Mouse (Mus musculus) embryonic fibroblast, embryonic 13.5 days (primary cell): ENCODE results near the gene Rfx6.

ENCODE experiments used
- CTCF ChIP-seq: IDR thresholded peaks from 2 replicates; pipeline ENCODE4 v1.5.1; 2011; ENCODE audit warnings: mild to moderate bottlenecking, control low read depth, low read length, moderate library complexity, borderline replicate concordance; ENCODE audit not compliant: insufficient read depth
- POLR2A ChIP-seq: IDR thresholded peaks from 2 replicates; pipeline ENCODE4 v1.6.1; 2011; ENCODE audit warnings: low read depth, mild to moderate bottlenecking, control low read depth, low read length, moderate library complexity

DNA sequence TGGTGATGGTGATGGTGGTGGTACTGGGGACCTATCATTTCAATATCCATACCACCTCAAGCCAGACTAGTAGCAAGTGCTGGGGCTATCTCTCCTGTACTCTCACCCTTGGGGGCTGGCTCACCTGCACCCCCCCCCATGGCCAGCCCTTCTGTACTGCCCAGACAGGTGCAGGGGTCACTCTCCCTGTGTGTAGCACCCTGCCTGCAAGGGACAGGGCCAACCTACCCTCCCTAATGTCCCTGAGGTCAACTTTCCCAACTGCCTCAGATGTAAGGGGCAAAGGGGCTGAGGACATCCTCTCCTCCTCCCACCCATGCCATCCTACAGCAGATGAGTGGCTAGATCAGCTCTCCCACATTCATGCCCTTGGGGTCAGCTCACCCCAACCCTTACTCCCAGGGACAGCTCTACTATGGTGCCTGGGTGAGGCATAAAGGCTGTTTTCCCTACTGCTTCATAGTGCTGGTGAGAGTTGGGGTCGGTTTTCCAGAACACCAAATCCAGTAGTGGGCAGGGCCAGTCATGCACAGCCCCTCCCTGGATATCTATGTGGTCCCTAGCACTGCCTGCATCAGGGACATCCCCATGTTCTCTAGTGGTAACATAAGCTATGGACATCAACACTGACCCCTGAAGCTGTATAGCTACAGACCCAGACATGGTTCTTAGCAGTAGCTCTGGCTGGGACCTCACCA lies 5.3 kb upstream of the Rfx6 start:
- TF ChIP-seq CTCF (no peak), POLR2A (no peak)
